Mouse (Mus musculus) ES-E14 (cell line): Measurements from ENCODE around the gene Stim2. TPM values are rescaled to one million over a fixed set of nuclear protein-coding genes. Genes with fewer than 3 reads are reported as not detected.

Experiments used
- DNase-seq: peaks from one replicate; pipeline ENCODE4 v3.0.0-alpha.2; 2013; ENCODE audit warnings: low read depth, low spot score
- H3K27ac ChIP-seq: 2 replicates; pipeline ENCODE4 v1.5.1; 2012; ENCODE audit warnings: low read depth, mild to moderate bottlenecking, low read length, moderate library complexity, mixed read lengths; ENCODE audit not compliant: poor library complexity, insufficient read depth, severe bottlenecking
- H3K36me3 ChIP-seq: 2 replicates; pipeline ENCODE4 v1.6.1; 2012; ENCODE audit warnings: mild to moderate bottlenecking, low read length, moderate library complexity, mixed read lengths; ENCODE audit not compliant: control insufficient read depth, poor library complexity, insufficient read depth, severe bottlenecking
- H3K4me1 ChIP-seq, 2 experiments: fragments of 150-350 bp in 1 of 2; sonication (generic) in 1 of 2; 2 replicates each; pipeline ENCODE4 v1.6.1; 2012; ENCODE audit warnings: low read length in 2 of 2, mild to moderate bottlenecking in 1 of 2, mixed read lengths in 1 of 2; ENCODE audit not compliant: control insufficient read depth in 2 of 2, insufficient read depth in 2 of 2, poor library complexity in 1 of 2
- H3K4me3 ChIP-seq, 2 experiments: fragments of 150-350 bp in 1 of 2; sonication (generic) in 1 of 2; 2 replicates each; pipeline ENCODE4 v1.5.1; 2012; ENCODE audit warnings: low read length in 2 of 2, low read depth in 1 of 2, mild to moderate bottlenecking in 1 of 2, mixed read lengths in 1 of 2; ENCODE audit not compliant: insufficient read depth in 1 of 2, poor library complexity in 1 of 2, severe bottlenecking in 1 of 2
- H3K9ac ChIP-seq: 2 replicates; pipeline ENCODE4 v1.6.1; 2012; ENCODE audit warnings: low read depth, mild to moderate bottlenecking, low read length, mixed read lengths; ENCODE audit not compliant: poor library complexity, insufficient read depth, severe bottlenecking
- H3K9me3 ChIP-seq: fragments of 150-350 bp; sonication (generic); 2 replicates; pipeline ENCODE4 v1.6.1; 2012; ENCODE audit warnings: low read depth, mild to moderate bottlenecking, low read length; ENCODE audit not compliant: control insufficient read depth, insufficient read depth
- CHD2 ChIP-seq: IDR thresholded peaks from 2 replicates; pipeline ENCODE4 v1.6.1; 2014; ENCODE audit warnings: mild to moderate bottlenecking, low read depth, low read length, inconsistent platforms
- HCFC1 ChIP-seq: IDR thresholded peaks from 2 replicates; pipeline ENCODE4 v1.6.1; 2012; ENCODE audit warnings: low read length, inconsistent platforms, borderline replicate concordance; ENCODE audit not compliant: insufficient read depth
- MAFK ChIP-seq: IDR thresholded peaks from 2 replicates; pipeline ENCODE4 v1.6.1; 2014; ENCODE audit warnings: mild to moderate bottlenecking, low read depth, low read length, inconsistent platforms; ENCODE audit not compliant: insufficient read depth
- ZC3H11A ChIP-seq: IDR thresholded peaks from 2 replicates; pipeline ENCODE4 v1.6.1; 2012; ENCODE audit warnings: low read depth, mild to moderate bottlenecking, inconsistent platforms, low read length, borderline replicate concordance
- ZNF384 ChIP-seq: IDR thresholded peaks from 2 replicates; pipeline ENCODE4 v1.6.1; 2012; ENCODE audit warnings: low read depth, low read length, inconsistent platforms
- in situ Hi-C, 2 experiments: fragments of 600-800 bp; cut with MboI; formaldehyde crosslinking; loops; one replicate each; pipeline ENCODE4 v1.15.1; 2025; ENCODE audit warnings: low sequenced_read_pairs in 2 of 2, inconsistent platforms in 1 of 2; ENCODE audit not compliant: unreplicated experiment in 2 of 2
- total RNA-seq: library from RNA; depleted of rRNA; stranded (reverse); fragments of 300-350 nt; gene quantifications from 2 replicates; pipeline ENCODE4 v1.2.3, GENCODE M21; 2012

The Stim2 gene
- total RNA-seq, 1 experiment, result 22.0 TPM

- no peak for TF ChIP-seq CHD2
- TF ChIP-seq ZC3H11A, result no peak
- no peak for TF ChIP-seq HCFC1
- TF ChIP-seq ZNF384, result no peak
- TF ChIP-seq MAFK, result no peak
- in situ Hi-C loops, result loop anchor here (25.0 kb wide), 2 partner anchors 764 to 789 kb away; no protein-coding TSS in a partner anchor
- H3K4me3 ChIP-seq, result no peak overlapping the region
- H3K9me3 ChIP-seq, result no peaks in the 10 kb centered on the region
- no peaks in the 10 kb centered on the region for H3K36me3 ChIP-seq
- no peak for DNase-seq
- H3K27ac ChIP-seq, result no peak overlapping the region
- H3K4me1 ChIP-seq, result no peaks in the 10 kb centered on the region
- no peak overlapping the region for H3K9ac ChIP-seq
Observed at GRCm38 (mm10) chr5:54101318-54101717, 103.0 kb downstream of the Stim2 start.

GRCm38 (mm10) chr5:54101960-54102359 is 103.7 kb downstream of the Stim2 start:
- TF ChIP-seq ZC3H11A, result no peak
- no peak for TF ChIP-seq CHD2
- TF ChIP-seq ZNF384, result no peak
- TF ChIP-seq MAFK, result no peak
- TF ChIP-seq HCFC1, result no peak
- in situ Hi-C loops, result loop anchor here (25.0 kb wide), 2 partner anchors 765 to 790 kb away; no protein-coding TSS in a partner anchor

GRCm38 (mm10) chr5:54106669-54107068 is 108.4 kb downstream of the Stim2 start:
- H3K9ac ChIP-seq, result no peak overlapping the region
- H3K4me1 ChIP-seq, result no peaks in the 10 kb centered on the region
- H3K36me3 ChIP-seq, result no peaks in the 10 kb centered on the region
- no peaks in the 10 kb centered on the region for H3K9me3 ChIP-seq
- no peak overlapping the region for H3K4me3 ChIP-seq
- in situ Hi-C loops, result loop anchor here (25.0 kb wide), 2 partner anchors 769 to 794 kb away; no protein-coding TSS in a partner anchor
- TF ChIP-seq MAFK, result no peak
- TF ChIP-seq ZNF384, result no peak
- TF ChIP-seq HCFC1, result no peak
- no peak for TF ChIP-seq CHD2
- TF ChIP-seq ZC3H11A, result no peak
- no peak for DNase-seq
- no peak overlapping the region for H3K27ac ChIP-seq

More at GRCm38 (mm10) chr5:54101960-54102359, 103.7 kb downstream of the Stim2 start:
- H3K9me3 ChIP-seq, result no peaks in the 10 kb centered on the region
- no peak overlapping the region for H3K9ac ChIP-seq
- DNase-seq, result no peak
- H3K4me3 ChIP-seq, result no peak overlapping the region
- no peak overlapping the region for H3K27ac ChIP-seq
- H3K4me1 ChIP-seq, result no peaks in the 10 kb centered on the region
- H3K36me3 ChIP-seq, result no peaks in the 10 kb centered on the region

GRCm38 (mm10) chr5:54107069-54107468 is 108.8 kb downstream of the Stim2 start:
- no peaks in the 10 kb centered on the region for H3K4me1 ChIP-seq
- no peak for TF ChIP-seq ZNF384
- no peak for TF ChIP-seq MAFK
- TF ChIP-seq HCFC1, result no peak
- TF ChIP-seq CHD2, result no peak

DNA sequence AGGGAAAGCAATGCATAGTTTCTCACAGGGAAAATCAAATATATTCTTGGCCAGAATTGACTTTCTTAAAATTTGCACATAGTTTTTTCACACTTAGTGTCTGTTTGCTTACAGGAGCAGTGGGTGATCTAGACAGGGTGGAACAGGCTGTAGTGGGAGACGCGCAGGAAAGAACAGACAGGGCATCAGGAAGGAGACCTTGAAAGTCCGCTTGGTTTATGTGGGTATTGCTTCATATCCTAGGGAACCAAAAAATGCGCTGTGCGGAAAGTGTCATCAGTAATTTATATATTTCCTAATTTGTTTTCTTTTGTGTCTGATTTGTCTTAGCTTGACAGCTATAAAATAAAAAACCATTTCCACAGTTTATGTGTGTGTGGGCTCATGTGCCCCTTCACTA is 110.8 kb downstream of the Stim2 start:
- no peak for TF ChIP-seq CHD2
- TF ChIP-seq MAFK, result no peak
- TF ChIP-seq HCFC1, result no peak
- TF ChIP-seq ZNF384, result no peak
- no peak for TF ChIP-seq ZC3H11A
- Histone ChIP-seq H3K4me3 (no peak overlapping the region), H3K36me3 (no peaks in the 10 kb centered on the region), H3K4me1 (no peaks in the 10 kb centered on the region), H3K27ac (no peak overlapping the region), H3K9ac (no peak overlapping the region), H3K9me3 (no peaks in the 10 kb centered on the region)
- no peak for DNase-seq
- in situ Hi-C loops, result loop anchor here (25.0 kb wide), 2 partner anchors 772 to 797 kb away; no protein-coding TSS in a partner anchor

More at GRCm38 (mm10) chr5:54107069-54107468, 108.8 kb downstream of the Stim2 start:
- no peaks in the 10 kb centered on the region for H3K36me3 ChIP-seq
- no peak overlapping the region for H3K4me3 ChIP-seq
- no peak overlapping the region for H3K9ac ChIP-seq
- H3K27ac ChIP-seq, result no peak overlapping the region
- in situ Hi-C loops, result loop anchor here (25.0 kb wide), 2 partner anchors 770 to 795 kb away; no protein-coding TSS in a partner anchor
- no peaks in the 10 kb centered on the region for H3K9me3 ChIP-seq
- DNase-seq, result no peak
